In the genomic region with DNA sequence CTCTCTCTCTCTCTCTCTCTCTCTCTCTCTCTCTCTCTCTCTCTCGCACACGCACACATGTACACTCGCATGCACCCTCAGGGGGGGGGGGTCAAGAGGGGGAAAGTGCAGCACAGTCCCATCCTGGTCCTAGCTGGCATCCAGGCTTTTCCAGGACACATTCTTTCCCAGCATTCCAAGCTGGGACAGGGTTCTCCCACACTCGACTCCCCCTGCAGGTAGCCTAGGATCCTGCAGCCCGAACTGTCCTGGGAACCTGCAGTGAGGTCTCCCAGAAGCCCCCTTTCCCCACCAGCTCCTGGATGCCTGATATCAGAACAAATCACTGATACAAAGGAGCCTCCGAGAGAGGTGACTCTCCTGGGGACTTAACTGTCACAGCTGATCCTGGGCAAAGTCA, we compare ENCODE assay signal across 9 mouse cellular contexts. TPM values are rescaled to one million over a fixed set of nuclear protein-coding genes. Genes with fewer than 3 reads are reported as not detected.
DNase-seq lines count a peak whose midpoint lies in the region; ATAC-seq lines count a peak whose summit lies in the region.
"Had no signal": no experiment of that assay in that cellular context is flagged by ENCODE, and none has a peak within 500 bp of the region (broad histone marks: within the 10 kb centered on the region; RNA-seq: fewer than 3 reads in every experiment).

No protein-coding gene starts in this region.

- no peak overlapping the region for H3K9ac ChIP-seq in kidney, embryonic 14.5 days (ENCODE audit: low read depth, low read length)

- no peak overlapping the region for H3K4me2 ChIP-seq in kidney, embryonic 14.5 days (replicated peaks; ENCODE audit: low read depth, low read length)

- H3K4me3 ChIP-seq in kidney, embryonic 14.5 days (ENCODE audit: low read length), result no peak overlapping the region

- DNase-seq in adrenal gland, adult (ENCODE audit: inconsistent age in 2 of 2, low spot score in 1 of 2), result peak; percentile 33 to 76
- DNase-seq in adrenal gland, postnatal 4 days (ENCODE audit: low spot score in 2 of 2), result no peak
- DNase-seq in kidney, adult 11 months, result peak; percentile 24
- peak; percentile 62 for DNase-seq in MN1 (ENCODE audit: low spot score)
- DNase-seq in forelimb bud, embryonic 11.5 days (ENCODE audit: low read depth, low spot score), result peak; percentile 73
- peak; percentile 82 for DNase-seq in mesoderm, embryonic 11.5 days (ENCODE audit: low read depth, low spot score)
- no peak for DNase-seq in spleen, postnatal 4 days (ENCODE audit: low spot score in 2 of 2)

- H3K4me1 ChIP-seq in kidney, embryonic 14.5 days (ENCODE audit: control insufficient read depth, insufficient read depth, low read length), result peaks cover 8% of the 10 kb centered on the region; the same call in 1 of the 2 replicates

- no peaks in the 10 kb centered on the region for H3K36me3 ChIP-seq in kidney, embryonic 14.5 days (ENCODE audit: control insufficient read depth, insufficient read depth, low read length)

- no peaks in the 10 kb centered on the region for H3K27me3 ChIP-seq in kidney, embryonic 14.5 days (ENCODE audit: control insufficient read depth, insufficient read depth, low read length)

- 9% methylated on average over 4 of the region's 6 CpGs for WGBS in kidney, embryonic 14.5 days

- H3K27ac ChIP-seq in kidney, embryonic 14.5 days (ENCODE audit: low read depth, low read length), result no peak overlapping the region

- no peaks in the 10 kb centered on the region for H3K9me3 ChIP-seq in kidney, embryonic 14.5 days (ENCODE audit: control insufficient read depth, low read length)

- no peak for ATAC-seq in kidney, embryonic 14.5 days (ENCODE audit: low FRiP score, low TSS enrichment)

RNA-seq across cellular contexts. Expression of a gene that starts 16.4 kb away (rescaled TPM):
- not detected for total RNA-seq in adrenal gland, postnatal 4 days (2021)
- not detected in 2 replicates for polyA plus RNA-seq in kidney, embryonic 14.5 days (2014; fragmentation: Nextera tagmentation; extraction: Ambion mirVana)
- total RNA-seq: left cerebral cortex, postnatal 14 days had no signal

RNA-seq across cellular contexts. Expression of a gene that starts 30.4 kb away (rescaled TPM):
- total RNA-seq in adrenal gland, postnatal 4 days (2021), result 1 to 10 TPM; 1.2 to 1.4 TPM
- 0.41 and 0.49 TPM in 2 replicates for polyA plus RNA-seq in kidney, embryonic 14.5 days (2014; fragmentation: Nextera tagmentation; extraction: Ambion mirVana)
- total RNA-seq: left cerebral cortex, postnatal 14 days had no signal

RNA-seq across cellular contexts. Expression of a gene that starts 33.7 kb away (rescaled TPM):
- total RNA-seq in adrenal gland, postnatal 4 days (2021), result 10 to 100 TPM; 18.8 TPM
- polyA plus RNA-seq in kidney, embryonic 14.5 days (2014; fragmentation: Nextera tagmentation; extraction: Ambion mirVana), result 179 and 184 TPM in 2 replicates
- total RNA-seq: left cerebral cortex, postnatal 14 days had no signal

RNA-seq across cellular contexts. Expression of a gene that starts 46.0 kb away (rescaled TPM):
- total RNA-seq in adrenal gland, postnatal 4 days (2021), result not detected
- polyA plus RNA-seq in kidney, embryonic 14.5 days (2014; fragmentation: Nextera tagmentation; extraction: Ambion mirVana), result 0.11 and 0.38 TPM in 2 replicates
- total RNA-seq: left cerebral cortex, postnatal 14 days had no signal

RNA-seq across cellular contexts. Expression of a gene that starts 57.4 kb away (rescaled TPM):
- 10 to 100 TPM; 17.3 to 22.9 TPM for total RNA-seq in adrenal gland, postnatal 4 days (2021)
- 140 and 164 TPM in 2 replicates for polyA plus RNA-seq in kidney, embryonic 14.5 days (2014; fragmentation: Nextera tagmentation; extraction: Ambion mirVana)

Comparison
In these comparisons a context has a peak if more than half of its experiments do, and no peak if none do; other contexts are left out.
1. DNase-seq: peak in adrenal gland, adult (2 of 2), kidney, adult 11 months (single experiment), MN1 (single experiment), forelimb bud, embryonic 11.5 days (single experiment) and mesoderm, embryonic 11.5 days (single experiment); none in adrenal gland, postnatal 4 days (0 of 2) and spleen, postnatal 4 days (0 of 2).